Mouse (Mus musculus) E14TG2a.4 (cell line): ENCODE measurements around the gene Nos2.
"Not testable (repeated sequence)": the region's sequence is repeated elsewhere in the genome, so short reads cannot be mapped to it uniquely, and the experiment has no call there.

Source experiments
- H3K27me3 ChIP-seq: 2 replicates; pipeline ENCODE4 v1.6.1; 2014; ENCODE audit warnings: low read length, control low read depth; ENCODE audit not compliant: insufficient read depth
- H3K36me3 ChIP-seq: 2 replicates; pipeline ENCODE4 v1.6.1; 2014; ENCODE audit warnings: low read length, control low read depth; ENCODE audit not compliant: insufficient read depth
- H3K4me1 ChIP-seq: replicated peaks from 2 replicates; pipeline ENCODE4 v1.6.1; 2014; ENCODE audit warnings: low read depth, low read length, control low read depth
- H3K4me3 ChIP-seq: replicated peaks from 2 replicates; pipeline ENCODE4 v1.5.1; 2014; ENCODE audit warnings: mild to moderate bottlenecking, low read length
- H3K9me3 ChIP-seq: 2 replicates; pipeline ENCODE4 v1.6.1; 2014; ENCODE audit warnings: low read length, control low read depth
- CTCF ChIP-seq: conservative IDR thresholded peaks from 2 replicates; pipeline ENCODE4 v1.5.1; 2014; ENCODE audit warnings: low read length
- NANOG ChIP-seq: IDR thresholded peaks from 2 replicates; pipeline ENCODE4 v1.6.1; 2014; ENCODE audit warnings: borderline replicate concordance, low read length, mixed read lengths
- POU5F1 ChIP-seq: IDR thresholded peaks from 2 replicates; pipeline ENCODE4 v1.6.1; 2014; ENCODE audit warnings: low read length, borderline replicate concordance

Gene Nos2

GRCm38 (mm10) chr11:79005578-79006394 is 85.2 kb downstream of the Nos2 start:
- Histone ChIP-seq H3K36me3 (no peaks in the 10 kb centered on the region), H3K4me1 (peaks cover 83% of the 10 kb centered on the region), H3K9me3 (no peaks in the 10 kb centered on the region), H3K27me3 (no peaks in the 10 kb centered on the region), H3K4me3 (no peak overlapping the region)
- TF ChIP-seq POU5F1 (no peak), CTCF (no peak), NANOG (no peak)

GRCm38 (mm10) chr11:79006417-79006816 is 85.8 kb downstream of the Nos2 start:
- Histone ChIP-seq H3K27me3 (no peaks in the 10 kb centered on the region), H3K36me3 (no peaks in the 10 kb centered on the region), H3K9me3 (no peaks in the 10 kb centered on the region), H3K4me1 (peaks cover 80% of the 10 kb centered on the region), H3K4me3 (no peak overlapping the region)
- TF ChIP-seq NANOG (no peak), POU5F1 (no peak), CTCF (no peak)

DNA sequence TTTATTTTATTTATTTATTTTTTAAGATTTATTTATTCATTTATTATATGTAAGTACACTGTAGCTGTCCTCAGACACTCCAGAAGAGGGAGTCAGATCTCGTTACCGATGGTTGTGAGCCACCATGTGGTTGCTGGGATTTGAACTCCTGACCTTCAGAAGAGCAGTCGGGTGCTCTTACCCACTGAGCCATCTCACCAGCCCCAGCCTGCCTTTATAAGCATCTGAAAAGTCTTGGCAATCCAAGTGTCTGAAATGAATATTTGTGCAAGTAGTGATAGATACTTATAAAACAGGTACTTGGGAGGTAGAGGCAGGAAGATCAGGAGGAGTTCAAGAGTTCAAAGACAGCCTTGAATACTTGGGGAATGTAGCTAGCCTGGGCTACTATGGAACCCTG is 86.8 kb downstream of the Nos2 start:
- not testable (repeated sequence) for H3K4me3 ChIP-seq, H3K27me3 ChIP-seq, H3K9me3 ChIP-seq, H3K36me3 ChIP-seq
- H3K4me1 ChIP-seq, result peaks cover 80% of the 10 kb centered on the region

GRCm38 (mm10) chr11:79008007-79008775 is 87.6 kb downstream of the Nos2 start:
- TF ChIP-seq CTCF (no peak), POU5F1 (no peak), NANOG (no peak)
- no peaks in the 10 kb centered on the region for H3K36me3 ChIP-seq

GRCm38 (mm10) chr11:79008891-79009290 is 88.3 kb downstream of the Nos2 start:
- TF ChIP-seq POU5F1 (no peak), NANOG (no peak), CTCF (no peak)
- Histone ChIP-seq H3K27me3 (no peaks in the 10 kb centered on the region), H3K36me3 (no peaks in the 10 kb centered on the region), H3K4me3 (no peak overlapping the region), H3K9me3 (0 out of 2 replicates have a peak, but pooled peaks cover 6% of the 10 kb centered on the region), H3K4me1 (peaks cover 79% of the 10 kb centered on the region)

More at GRCm38 (mm10) chr11:79008007-79008775, 87.6 kb downstream of the Nos2 start:
- H3K9me3 ChIP-seq, result 0 out of 2 replicates have a peak, but pooled peaks cover 6% of the 10 kb centered on the region
- H3K27me3 ChIP-seq, result no peaks in the 10 kb centered on the region
- peaks cover 79% of the 10 kb centered on the region for H3K4me1 ChIP-seq
- no peak overlapping the region for H3K4me3 ChIP-seq
